Mouse (Mus musculus) olfactory bulb, adult 2 months (tissue): ENCODE results near the gene Zfp941.

Experiments
- CTCF ChIP-seq: fragments of 200-500 bp; IDR thresholded peaks from 2 replicates; pipeline ENCODE4 v1.5.1; 2012; ENCODE audit warnings: low read depth, mild to moderate bottlenecking, low read length, moderate library complexity; ENCODE audit not compliant: insufficient read depth
- POLR2A ChIP-seq: fragments of 200-500 bp; IDR thresholded peaks from 2 replicates; pipeline ENCODE4 v1.6.1; 2012; ENCODE audit warnings: mild to moderate bottlenecking, low read depth, low read length, moderate library complexity; ENCODE audit not compliant: insufficient read depth

DNA sequence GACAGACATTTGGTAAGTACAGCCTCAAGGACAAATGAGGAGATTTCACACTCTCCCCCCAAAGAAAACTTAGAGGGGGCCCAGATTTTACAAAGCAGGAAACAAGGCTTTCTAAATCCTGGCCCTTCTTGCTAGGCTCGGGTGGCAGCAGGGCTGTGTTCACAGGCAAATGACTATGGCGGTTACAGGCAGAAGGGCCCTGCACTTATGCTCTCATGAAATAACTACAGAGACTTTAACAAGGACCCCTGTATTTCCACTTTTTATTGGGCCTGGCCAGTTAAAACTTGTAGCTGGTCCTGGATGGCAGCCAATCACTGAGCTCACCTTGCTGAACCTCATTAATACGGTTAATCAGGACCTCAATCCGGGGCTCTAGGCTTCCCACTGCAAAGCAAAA is 41.4 kb downstream of the Zfp941 start:
- TF ChIP-seq POLR2A: no peak
- no peak for TF ChIP-seq CTCF
